Mouse (Mus musculus) layer of hippocampus, adult 9-11 months (tissue): ENCODE data around the gene Gpalpp1.

Experiments
- DNase-seq: peaks from one replicate; pipeline ENCODE4 v3.0.0; 2022

Gene Gpalpp1

DNA sequence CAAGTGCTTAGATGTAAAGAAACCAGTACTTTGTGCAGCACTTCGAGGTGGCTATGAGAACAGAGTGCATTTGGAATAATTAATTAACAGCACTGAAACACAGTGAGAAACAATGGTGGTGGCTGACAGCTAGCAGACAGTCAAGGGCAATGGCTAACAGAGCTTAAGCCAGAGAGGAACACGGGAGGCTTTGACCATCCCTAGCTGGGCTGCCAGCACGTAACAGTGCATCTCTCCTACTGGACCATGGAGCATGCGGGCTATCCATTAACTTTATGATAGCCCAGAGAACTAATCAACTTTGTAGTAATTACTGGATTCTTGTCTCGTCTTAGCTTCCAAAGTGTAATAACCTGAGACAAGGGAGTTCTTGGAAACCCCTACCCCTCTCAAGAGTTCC lies 12.7 kb downstream of the Gpalpp1 start:
- DNase-seq, result no peak

DNA sequence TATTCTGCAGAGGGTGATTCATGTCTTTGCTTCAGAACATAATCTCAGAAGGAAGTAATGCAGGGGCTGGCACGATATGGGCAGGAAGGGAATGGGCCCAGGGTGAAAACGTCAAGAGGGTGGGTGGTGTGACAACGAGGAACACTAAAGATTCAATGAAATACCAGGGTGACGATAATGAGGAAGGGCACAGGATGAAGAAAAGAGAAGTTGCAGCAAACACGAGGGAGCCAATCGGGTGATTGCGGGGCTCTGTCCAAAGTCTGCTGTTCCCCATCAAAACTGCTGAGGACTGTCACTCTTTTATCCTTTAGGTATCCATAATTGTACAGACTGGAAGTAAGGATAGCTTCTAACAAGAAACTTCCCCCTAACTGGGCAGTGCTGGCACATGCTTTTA lies 13.3 kb downstream of the Gpalpp1 start:
- no peak for DNase-seq

DNA sequence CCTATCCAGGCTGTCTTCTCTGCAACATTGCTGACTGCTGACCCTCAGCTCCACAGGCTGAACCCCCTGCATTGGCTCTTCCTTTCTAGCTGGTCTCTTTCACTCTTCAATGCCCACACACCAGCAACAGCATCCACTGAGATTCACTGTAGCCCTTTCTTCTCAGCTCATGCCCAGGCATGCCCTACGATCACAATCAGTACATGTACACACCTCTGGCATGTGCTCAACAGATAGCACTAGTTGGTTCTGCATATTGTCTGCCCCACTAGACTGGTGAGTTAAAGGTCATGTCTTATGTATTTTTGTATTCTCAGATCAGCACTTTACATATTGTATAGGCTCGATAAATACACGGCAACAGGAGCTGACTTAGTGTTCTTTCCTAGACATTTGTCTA lies 26.4 kb downstream of the Gpalpp1 start:
- DNase-seq, result no peak

DNA sequence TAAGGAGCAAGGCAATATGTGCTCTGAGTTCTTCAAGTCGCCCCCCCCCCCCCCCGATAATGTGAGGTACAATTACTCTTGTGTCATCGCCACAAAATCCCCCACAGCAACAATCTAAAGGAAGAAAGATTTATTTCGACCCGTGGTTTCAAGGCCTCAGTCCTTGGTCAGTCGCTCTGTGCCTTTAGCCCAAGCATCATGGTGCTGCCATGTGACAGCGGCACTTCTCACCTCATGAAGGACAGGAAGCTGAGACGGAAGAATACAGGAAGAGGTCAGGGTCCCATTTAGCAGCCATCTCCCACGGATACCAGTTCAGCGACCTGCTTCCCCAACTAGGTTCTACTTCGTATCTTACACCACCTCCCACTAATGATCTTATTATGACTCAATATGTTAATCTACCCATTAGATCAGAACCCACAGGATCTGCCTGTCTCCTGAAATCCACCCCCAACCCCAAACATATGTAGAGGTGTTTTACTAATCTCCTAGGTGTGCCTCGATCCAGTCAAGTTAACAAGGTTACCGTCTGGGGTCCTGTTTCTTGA lies 28.4 kb downstream of the Gpalpp1 start:
- DNase-seq, result no peak

DNA sequence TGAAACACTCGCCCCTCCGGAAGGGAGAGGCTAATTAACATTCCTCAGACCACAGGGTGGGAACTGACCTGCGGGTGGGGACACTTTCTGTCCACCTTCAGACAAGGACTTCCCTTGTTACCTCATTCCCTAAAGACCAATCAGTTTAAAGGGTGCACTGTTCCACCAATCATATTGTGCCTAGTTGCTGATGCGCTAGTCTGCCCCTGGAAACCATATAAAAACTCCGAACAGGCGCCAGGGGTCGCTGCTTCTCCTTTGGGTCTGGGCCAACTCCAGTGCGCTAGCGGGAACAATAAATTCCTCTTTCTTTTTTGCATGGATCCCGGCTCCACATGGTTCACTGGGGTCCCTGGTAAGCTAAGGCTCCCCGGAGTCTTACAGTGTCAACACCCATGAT lies 29.1 kb downstream of the Gpalpp1 start:
- DNase-seq, result no peak

DNA sequence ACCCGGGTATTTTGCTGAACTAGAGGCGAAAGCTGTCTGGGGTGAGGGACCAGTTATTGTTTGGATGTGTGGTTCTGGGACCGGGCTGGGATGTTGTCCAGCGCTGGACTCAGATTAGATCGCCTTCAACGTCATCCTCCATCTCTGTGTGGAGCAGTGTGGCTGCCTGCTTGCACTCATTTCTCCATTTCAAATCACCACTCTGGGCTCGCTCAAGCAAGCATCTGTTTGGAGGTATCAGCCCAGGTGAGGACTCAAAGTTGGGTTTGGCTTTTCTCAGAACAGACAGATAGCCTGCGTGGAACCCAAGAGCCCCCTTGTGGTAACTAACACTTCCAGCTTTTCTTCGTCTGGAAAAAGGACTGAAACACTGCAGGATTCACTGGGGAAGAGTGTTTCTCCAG lies 33.5 kb downstream of the Gpalpp1 start:
- peak; percentile 52 for DNase-seq

DNA sequence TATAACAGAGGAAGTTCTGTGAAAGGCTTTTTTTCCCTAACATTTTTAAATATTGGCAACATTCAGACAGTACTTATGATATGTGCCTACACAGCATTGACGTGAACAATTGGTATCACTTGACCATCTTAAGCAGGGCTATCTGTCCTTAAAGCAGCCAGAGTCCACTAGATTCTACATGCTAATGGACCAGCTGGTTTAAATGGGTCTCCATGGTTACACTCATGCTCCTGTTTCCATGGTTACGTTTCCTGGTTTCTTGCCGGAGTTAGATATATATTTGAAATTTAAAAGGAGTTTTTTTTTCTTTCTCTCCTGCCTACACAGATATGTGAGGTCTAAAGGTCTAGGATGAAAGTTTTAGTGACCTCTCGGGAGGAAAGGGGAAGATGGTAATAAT lies 34.0 kb downstream of the Gpalpp1 start:
- DNase-seq, result peak; percentile 57

DNA sequence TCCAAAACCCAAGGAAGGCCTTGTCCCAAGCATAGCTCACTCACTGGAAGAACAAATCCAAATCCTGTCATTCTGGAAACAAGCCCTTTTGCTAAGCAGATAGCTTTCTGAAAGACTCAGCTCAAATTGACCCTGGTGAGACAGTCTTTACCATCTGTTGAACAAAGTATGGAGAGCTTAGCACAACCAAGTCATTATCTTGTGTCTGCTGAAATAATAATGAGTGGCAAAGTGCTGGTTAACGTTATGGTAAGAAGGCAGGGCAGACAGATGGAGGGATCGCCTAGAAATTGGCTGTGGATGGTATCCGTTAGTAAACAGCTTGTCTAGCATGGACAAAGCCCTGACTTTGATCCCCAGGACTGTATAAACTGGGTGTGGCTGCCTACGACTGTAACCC lies 34.8 kb downstream of the Gpalpp1 start:
- no peak for DNase-seq

DNA sequence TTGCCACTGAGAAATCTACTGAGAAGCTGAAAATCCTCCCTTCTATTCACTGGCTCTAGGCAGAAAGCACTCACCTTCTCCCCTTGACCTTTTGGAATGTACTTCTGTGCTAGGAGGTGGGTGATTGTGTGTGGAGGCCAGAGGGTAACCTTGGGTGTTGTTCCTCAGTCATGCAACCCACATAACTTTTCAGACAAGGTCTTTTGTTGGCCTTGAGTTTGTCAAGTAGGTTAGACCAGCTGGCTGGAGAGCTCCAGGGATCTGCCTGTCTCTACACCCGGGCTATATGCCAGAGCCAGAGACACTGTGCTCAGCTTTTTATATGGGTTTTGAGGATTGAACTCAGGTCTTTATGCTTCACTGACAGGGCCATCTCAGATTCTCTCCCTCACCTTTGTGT lies 36.4 kb downstream of the Gpalpp1 start:
- no peak for DNase-seq

DNA sequence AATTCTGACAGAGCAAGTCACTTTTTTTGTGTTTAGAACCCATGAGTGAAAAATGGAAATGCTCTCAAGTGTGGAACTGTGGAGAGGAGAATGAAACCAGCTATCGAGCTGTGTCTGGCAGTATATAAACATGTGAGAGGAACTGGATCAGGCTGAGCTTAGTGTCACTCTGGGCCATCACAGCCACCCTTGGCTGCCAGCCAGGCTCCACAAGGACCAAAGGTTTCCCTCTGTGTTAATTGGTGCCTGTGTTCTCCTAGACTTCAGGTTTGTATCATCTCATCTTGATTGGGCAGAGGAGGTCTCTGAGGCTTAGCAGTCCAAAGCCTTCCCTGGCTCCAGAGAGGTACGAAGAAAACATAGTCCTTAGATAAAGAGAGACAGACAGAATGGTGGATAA lies 37.9 kb downstream of the Gpalpp1 start:
- DNase-seq, result no peak

DNA sequence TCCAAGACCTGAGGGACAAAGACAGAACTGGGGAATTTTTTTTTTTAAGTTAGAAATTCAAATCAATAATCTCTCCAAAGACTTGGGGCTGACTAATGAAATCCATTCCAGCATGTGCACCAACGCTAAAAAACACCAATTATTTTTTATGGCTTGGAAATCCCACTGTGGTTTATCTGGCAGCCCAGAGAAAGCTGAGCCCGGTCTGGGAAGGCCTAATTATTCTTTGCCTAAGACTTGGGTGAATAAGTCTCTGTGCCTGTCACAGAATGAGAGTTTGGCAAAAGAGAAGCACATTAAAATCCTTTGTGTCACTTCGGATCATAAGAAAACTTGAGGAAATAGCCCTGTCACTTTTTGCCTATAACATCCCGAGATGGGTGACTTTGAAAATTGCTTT lies 41.3 kb downstream of the Gpalpp1 start:
- DNase-seq, result no peak

DNA sequence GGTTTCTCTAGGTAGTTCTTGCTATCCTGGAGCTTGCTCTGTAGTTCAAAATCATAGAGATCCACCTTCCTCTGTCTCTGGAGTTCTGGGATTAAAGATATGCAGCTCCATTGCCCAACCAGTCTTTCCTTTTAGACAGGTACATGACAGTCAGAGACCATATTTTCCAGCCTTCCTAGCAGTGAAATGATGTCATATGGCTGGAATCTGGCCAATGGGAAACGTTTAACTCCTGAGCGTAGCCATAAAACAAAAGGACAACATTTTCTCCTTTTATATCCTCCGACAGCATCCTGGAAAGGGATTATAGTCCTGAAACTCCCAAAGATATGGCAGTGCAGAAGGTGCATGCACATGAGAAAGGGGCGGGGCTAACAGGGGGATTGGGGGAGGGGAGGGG lies 42.3 kb downstream of the Gpalpp1 start:
- DNase-seq, result no peak

DNA sequence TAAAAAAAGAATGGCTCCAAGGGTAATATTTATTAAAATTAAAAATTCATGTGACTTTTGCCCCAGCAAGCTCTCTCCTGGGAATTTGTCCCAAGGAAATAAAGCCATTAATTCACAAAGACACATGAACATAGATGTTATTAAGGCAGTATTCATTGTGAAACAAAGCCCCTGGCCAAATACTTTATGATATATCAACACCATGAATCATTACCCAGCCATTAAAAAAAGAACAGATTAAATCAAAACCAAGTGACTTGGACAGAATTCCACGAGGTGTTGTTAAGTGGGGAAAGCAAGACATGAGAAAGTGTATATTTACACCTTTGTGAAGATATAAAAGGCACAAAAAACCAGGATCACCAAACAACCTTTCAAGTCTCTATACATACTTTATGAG lies 43.3 kb downstream of the Gpalpp1 start:
- no peak for DNase-seq

DNA sequence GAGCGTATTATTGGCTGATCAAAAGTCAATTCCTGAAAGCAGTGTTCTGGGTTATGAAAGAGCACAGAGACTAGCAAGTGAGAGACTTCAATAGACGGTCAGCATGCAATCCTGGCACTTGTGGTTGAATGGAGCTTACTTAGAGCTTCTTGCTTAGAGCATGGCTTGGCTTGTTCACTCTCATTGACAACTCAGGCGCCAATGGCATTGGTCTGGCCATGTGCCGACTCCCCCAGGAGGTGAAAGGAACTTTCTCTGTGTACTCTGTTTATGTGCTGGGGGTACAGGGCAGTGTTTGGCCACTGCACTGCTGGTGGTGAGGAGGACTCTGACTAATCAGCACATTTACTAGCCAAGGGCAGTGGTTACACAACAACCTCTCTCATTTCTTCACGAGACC lies 51.1 kb downstream of the Gpalpp1 start:
- no peak for DNase-seq

DNA sequence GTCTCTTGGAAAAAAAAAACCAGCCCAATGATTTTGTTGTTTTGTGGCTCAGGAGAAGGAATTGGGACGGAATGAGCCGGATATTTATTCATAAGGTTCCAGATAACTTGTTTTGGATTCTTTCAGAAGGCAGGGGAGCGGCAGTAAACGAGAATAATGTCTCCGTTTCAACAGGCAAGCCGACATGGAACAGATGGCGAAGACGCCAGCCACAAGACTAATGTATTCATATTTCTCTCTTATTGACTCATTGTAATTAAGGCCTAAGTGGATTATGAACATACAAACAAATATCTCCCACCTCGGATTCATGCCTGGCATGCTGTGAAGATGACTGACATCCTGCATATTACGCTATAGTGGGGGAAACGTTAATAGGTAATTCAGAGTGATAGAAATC lies 56.8 kb downstream of the Gpalpp1 start:
- peak; percentile 33 for DNase-seq

DNA sequence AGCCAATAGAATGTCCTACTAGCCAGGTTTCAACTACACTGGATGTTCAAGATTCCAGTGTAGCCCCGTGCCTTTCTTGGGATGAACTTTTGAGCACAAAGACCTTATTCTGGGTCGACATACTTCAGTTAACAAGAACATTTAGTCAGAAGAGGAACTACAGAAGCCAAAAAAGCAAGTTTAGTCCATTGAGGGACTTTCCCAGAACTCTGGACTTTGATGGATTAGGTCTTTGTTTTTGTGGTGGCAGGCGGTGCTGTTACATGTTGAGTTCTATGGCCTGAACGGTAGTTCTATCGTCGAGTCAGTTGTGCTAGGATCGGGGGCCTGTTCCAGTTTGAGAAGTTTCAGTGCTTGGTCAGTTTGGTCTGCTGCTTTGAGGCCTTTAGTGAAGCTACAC lies 58.6 kb downstream of the Gpalpp1 start:
- DNase-seq, result no peak

DNA sequence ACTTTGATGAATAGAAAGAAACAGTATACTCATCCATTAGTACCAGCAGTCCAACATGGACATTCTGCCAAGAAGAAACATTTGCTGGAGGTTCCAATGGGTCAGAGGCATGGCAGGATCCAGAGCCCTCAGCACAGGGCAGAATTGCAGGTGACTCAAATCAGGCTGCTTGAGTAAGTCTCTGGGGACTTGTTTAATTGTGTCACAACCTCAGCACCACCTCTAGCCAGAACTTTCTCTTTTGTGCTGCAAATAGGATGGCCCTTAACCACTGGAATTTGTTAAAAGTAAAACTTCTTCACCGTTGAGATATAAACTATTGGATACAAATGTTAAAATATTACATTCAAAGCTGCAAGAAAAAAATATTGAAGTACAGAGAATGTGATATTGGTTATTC lies 64.8 kb downstream of the Gpalpp1 start:
- no peak for DNase-seq

DNA sequence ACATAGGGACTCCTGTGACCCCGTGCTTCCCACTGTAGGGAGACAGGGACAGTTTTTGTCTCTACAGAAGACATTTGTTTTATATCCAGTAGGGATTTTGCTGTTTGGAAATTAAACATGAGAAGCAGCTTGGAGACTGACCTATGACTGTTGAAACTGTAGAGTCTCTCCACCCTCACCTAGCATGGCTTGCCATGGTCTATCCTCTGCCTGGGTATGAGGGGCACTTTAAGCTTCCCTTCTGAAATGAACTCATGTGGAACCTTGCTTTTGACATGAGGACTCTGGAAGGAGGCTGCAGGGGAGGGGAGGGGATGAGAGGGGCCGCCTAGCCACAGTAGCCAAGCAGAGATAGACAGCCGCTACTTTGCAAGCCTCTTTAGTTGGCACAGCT lies 66.4 kb downstream of the Gpalpp1 start:
- no peak for DNase-seq

DNA sequence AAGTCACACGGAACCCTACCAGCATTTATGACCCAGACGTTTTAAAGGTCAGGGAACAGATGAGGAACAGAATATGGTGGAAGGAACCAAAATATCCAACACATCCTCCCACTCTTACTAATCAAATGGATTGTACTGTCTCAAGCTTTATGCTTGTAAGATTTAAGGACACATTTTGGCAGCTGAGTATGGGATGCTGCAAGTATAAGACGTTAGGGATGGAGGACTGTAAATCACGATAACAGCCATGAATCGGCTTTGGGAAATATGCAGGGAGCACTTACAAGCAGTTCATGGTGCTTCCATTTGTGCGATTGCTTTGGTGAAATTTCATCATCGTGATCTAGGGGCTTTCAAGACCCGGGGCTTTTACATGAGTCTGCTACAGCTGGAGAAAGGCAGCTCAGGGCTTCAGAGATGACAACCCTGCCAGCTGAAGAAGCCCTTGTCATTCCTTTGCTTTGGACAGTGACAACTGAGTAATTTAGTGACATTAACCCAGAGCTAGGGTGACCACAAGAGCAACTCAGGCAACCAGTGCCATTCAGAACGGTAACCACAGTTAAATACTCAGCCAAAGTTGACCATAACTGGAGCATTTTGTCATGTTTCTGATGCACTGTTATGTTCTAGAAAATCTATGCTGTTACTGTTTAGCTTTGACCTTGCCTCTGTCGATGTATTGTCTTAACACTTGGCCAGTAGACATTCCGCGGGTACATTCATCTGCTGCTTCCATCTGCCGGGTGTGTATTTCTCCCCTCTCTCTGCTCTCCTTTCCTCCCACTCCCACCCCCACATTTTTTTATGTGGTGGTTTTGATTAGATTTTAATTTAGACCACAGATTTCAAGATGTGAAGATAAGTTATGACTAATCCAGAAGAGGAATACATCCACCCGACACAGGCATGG lies 67.1 kb downstream of the Gpalpp1 start:
- DNase-seq, result peak; percentile 73
